Mouse (Mus musculus) skeletal muscle tissue, adult 2 months (tissue): ENCODE results near the gene Arf5.

ENCODE experiments used
- DNase-seq: peaks from one replicate; pipeline ENCODE4 v3.0.0-alpha.2; 2012; ENCODE audit warnings: low read depth, low spot score

The Arf5 gene

DNA sequence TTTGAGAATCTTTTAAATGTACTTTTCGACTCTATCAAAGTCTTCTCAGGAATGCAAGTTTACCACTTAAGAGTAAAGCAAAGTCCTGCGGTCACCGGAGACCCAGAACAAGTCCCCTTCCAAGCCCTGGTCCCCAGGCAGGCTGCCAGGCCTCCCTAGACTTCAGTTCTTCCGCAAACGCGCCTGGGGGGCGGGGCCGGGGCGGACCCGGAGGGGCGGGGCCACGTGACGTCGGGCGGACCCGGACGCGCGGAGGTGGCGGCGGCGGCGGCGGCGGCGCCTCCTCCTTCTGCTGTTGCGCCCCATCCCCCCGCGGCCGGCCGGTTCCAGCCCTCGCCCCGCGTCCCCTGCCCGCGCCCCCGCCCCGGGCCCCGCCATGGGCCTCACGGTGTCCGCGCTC lies at the start of gene Arf5:
TSS of gene Arf5 (plus strand) at position 248 of the 400 bp plus-strand sequence.
- peak; percentile 77 for DNase-seq

DNA sequence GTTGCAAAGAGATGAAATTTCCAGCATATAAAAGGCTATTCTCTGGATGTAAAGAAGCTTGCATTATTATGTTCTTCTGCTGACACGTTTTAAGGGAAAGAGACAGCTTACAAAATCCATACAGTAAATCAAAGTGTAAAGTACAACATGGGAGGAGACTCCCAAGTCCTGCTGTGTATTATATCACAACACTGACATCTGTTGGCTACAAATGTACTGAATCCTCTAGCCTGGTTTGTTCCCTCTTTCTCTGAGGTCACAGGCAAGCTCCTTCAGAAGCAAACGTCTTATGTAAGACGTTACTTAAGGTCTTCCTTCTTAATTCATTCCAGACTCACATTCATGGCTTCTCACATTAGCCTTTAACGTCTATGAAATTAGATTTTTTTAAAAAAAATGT lies 41.4 kb upstream of the Arf5 start:
- DNase-seq: no peak

DNA sequence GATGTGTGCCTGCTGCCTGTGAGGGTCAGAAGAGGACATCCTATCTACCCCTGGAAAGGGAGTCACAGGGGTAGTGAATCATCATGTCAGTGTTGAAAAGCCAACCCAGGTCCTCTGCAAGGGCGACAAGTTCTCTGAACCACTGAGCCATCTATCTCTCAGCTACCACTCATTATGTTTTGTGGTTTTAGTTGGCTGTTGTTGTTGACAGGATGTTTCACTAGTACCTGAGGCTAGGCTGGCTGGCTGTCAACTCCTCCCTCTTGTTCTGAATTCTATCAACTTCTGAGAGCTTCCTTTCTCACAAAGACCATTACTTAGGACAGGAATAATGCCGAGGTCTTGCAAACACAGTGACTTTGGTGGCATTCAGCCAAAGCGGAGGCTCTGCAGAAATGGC lies 38.2 kb upstream of the Arf5 start:
- no peak for DNase-seq

GRCm38 (mm10) chr6:28389038-28389437 lies 34.3 kb upstream of the Arf5 start:
- DNase-seq: no peak

GRCm38 (mm10) chr6:28396051-28396852 lies 27.1 kb upstream of the Arf5 start:
- no peak for DNase-seq

GRCm38 (mm10) chr6:28396853-28397457 lies 26.4 kb upstream of the Arf5 start:
- DNase-seq: no peak

DNA sequence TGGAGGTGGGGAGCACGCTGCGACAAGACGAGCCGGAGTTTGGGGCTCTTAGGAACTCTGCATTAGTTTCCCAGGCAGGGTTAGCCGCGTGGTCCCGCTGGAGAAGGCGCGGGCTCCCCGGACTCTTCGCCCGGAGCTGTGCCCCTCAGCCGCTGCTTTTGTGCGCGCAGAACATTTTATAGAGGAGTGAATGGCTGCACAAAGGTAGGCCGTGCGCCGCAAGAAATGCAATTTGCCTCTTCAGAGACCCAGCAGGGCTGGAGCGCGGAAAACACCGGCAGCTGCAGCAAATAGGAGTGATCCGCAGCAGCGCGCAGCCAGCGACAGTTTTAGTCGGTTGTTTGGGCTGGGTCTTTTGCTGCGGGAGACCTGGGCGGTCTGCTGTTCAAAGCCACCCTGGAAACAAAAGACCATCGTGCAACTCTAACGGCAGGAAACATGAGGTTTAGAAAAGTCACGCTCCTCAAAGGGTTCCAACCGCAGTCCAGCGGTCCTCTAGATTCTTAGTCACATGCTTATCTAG lies 25.6 kb upstream of the Arf5 start, which contains the start of gene Zfp800:
TSS of gene Zfp800 (minus strand) at position 325 of the 523 bp plus-strand sequence.
- DNase-seq: no peak

- DNase-seq: no peak
These were observed 24.6 kb upstream of the Arf5 start for GRCm38 (mm10) chr6:28398726-28399125.

GRCm38 (mm10) chr6:28399791-28400190 lies 23.6 kb upstream of the Arf5 start:
- DNase-seq: no peak

- DNase-seq: no peak
These were observed 13.3 kb upstream of the Arf5 start for GRCm38 (mm10) chr6:28410053-28410452.

DNA sequence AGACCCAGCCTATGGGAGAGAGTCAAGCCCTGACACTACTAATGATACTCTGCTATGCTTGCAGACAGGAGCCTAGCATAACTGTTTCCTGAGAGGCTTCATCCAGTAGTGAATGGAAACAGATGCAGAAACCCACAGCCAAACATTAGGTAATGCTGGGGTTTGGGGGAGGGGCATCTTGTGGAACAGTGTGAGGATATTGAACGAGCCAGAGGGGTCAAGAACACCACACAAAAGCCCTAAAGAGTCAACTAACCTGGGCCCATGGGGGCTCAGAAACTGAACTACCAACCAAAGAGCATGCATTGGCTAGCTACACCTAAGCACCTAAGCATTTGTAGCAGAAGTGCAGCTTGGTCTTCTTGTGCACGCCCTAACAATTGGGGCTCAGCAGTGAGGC lies 12.1 kb upstream of the Arf5 start:
- DNase-seq: no peak

- DNase-seq: no peak
These were observed 6.4 kb upstream of the Arf5 start for GRCm38 (mm10) chr6:28416981-28417380.

GRCm38 (mm10) chr6:28418449-28418848 lies 4.9 kb upstream of the Arf5 start:
- DNase-seq: peak; percentile 82

DNA sequence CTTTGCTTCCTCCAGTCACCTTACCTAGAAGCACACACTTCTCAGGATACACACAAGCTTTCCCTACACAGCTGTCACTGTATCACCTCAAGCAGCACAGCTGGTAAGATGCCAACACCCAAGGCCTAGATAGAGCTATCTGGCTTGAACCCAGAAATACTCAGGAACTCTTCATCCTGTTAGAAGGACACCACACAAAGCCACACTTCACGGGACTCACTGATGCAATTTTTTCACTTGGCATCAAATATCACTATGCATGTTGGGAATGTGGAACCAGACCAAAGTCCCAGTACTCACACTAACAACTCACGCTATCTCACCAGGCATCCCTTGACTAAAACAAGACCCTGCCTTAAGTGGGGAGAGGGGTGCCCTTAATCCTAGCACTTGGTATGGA lies 3.7 kb upstream of the Arf5 start:
- DNase-seq: no peak

- no peak for DNase-seq
These were observed 3.0 kb upstream of the Arf5 start for GRCm38 (mm10) chr6:28420361-28420760.

DNA sequence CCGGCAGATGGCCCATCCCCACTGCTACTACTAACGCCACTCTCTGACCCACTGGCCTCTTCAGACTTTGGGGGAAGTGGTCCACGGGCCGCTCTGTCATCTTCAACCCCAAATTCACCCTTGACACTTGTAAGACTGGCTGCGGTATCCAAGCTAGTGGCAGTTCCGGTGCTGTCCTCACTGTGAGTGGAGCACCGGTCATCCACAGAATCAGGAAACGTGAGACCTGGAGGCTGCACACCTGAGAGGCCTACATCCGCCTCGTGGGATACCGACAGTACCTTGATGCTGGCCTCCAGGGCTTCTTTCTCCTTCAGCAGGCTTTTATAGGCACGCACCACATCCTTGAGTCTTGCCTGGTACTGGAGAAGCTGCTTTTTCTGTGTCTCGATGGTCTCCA lies 2.5 kb upstream of the Arf5 start:
- DNase-seq: no peak

- peak; percentile 89 for DNase-seq
These were observed 1.8 kb upstream of the Arf5 start for GRCm38 (mm10) chr6:28421469-28422000.

- DNase-seq: no peak
These were observed 589 bp upstream of the Arf5 start for GRCm38 (mm10) chr6:28422651-28423290.

- DNase-seq: peak; percentile 17
These were observed 671 bp downstream of the Arf5 start for GRCm38 (mm10) chr6:28423767-28424695.

GRCm38 (mm10) chr6:28425019-28425418 lies 1.7 kb downstream of the Arf5 start:
- no peak for DNase-seq
